Mouse (Mus musculus) hindbrain, embryonic 16.5 days (tissue): ENCODE data around the gene Dctpp1. TPM values are rescaled to one million over a fixed set of nuclear protein-coding genes. Genes with fewer than 3 reads are reported as not detected.
"Not testable (repeated sequence)": the region's sequence is repeated elsewhere in the genome, so short reads cannot be mapped to it uniquely, and the experiment has no call there.

Source experiments
- ATAC-seq: fragments of 200-750 bp; cut with Nextera tagmentation; 2 replicates; pipeline ENCODE4 v1.8.0; 2017; ENCODE audit warnings: moderate TSS enrichment, moderate library complexity
- H3K27ac ChIP-seq: fragments of 300-500 bp; sonication (generic); 2 replicates; pipeline ENCODE4 v1.5.1; 2014; ENCODE audit warnings: low read depth, mild to moderate bottlenecking, control low read depth, low read length, moderate library complexity
- H3K27me3 ChIP-seq: fragments of 300-500 bp; sonication (generic); replicated peaks from 2 replicates; pipeline ENCODE4 v1.6.1; 2014; ENCODE audit warnings: low read length; ENCODE audit not compliant: control insufficient read depth, insufficient read depth
- H3K36me3 ChIP-seq: fragments of 300-500 bp; sonication (generic); 2 replicates; pipeline ENCODE4 v1.6.1; 2014; ENCODE audit warnings: mild to moderate bottlenecking, low read length, moderate library complexity, mixed read lengths; ENCODE audit not compliant: control insufficient read depth, insufficient read depth
- H3K4me1 ChIP-seq: fragments of 300-500 bp; sonication (generic); 2 replicates; pipeline ENCODE4 v1.6.1; 2014; ENCODE audit warnings: low read depth, low read length; ENCODE audit not compliant: control insufficient read depth, insufficient read depth
- H3K4me2 ChIP-seq: fragments of 300-500 bp; sonication (generic); 2 replicates; pipeline ENCODE4 v1.6.1; 2014; ENCODE audit warnings: mild to moderate bottlenecking, low read length, control low read depth, moderate library complexity
- H3K4me3 ChIP-seq: fragments of 300-500 bp; sonication (generic); 2 replicates; pipeline ENCODE4 v1.5.1; 2014; ENCODE audit warnings: mild to moderate bottlenecking, low read length, control low read depth, moderate library complexity
- H3K9ac ChIP-seq: fragments of 300-500 bp; sonication (generic); 2 replicates; pipeline ENCODE4 v1.6.1; 2014; ENCODE audit warnings: low read depth, mild to moderate bottlenecking, control low read depth, low read length, moderate library complexity
- H3K9me3 ChIP-seq: fragments of 300-500 bp; sonication (generic); 2 replicates; pipeline ENCODE4 v1.6.1; 2014; ENCODE audit warnings: mild to moderate bottlenecking, low read length, moderate library complexity; ENCODE audit not compliant: control insufficient read depth
- WGBS: fragments of 180-500 bp; shearing (Covaris S2); extraction: QIAGEN DNeasy Blood & Tissue Kit; methylation state at CpG from one replicate; pipeline ENCODE4 v1.1.7; 2014; 5-methylcytosine and 5-hydroxymethylcytosine counted together
- polyA plus RNA-seq: library from polyadenylated mRNA; unstranded; fragments of >200 nt; fragmentation: Nextera tagmentation; extraction: Ambion mirVana; gene quantifications from 2 replicates; pipeline ENCODE4 v1.2.1, GENCODE M21; 2015

Dctpp1 gene
- polyA plus RNA-seq, 1 experiment from 2014 or later: 118 TPM

- ATAC-seq: no peak
- Histone ChIP-seq H3K27ac (peak overlapping the region; percentile 95), H3K4me2 (peak overlapping the region; percentile 97), H3K27me3 (no peaks in the 10 kb centered on the region), H3K4me3 (peak overlapping the region; percentile 67), H3K9me3 (no peaks in the 10 kb centered on the region), H3K4me1 (peaks cover 10% of the 10 kb centered on the region), H3K36me3 (peaks cover 2% of the 10 kb centered on the region; the same call in 1 of the 2 replicates), H3K9ac (peak overlapping the region; percentile 87)
- 25% methylated on average over 4 of the region's 4 CpGs for WGBS
Observed at GRCm38 (mm10) chr7:127255008-127255407, 5.5 kb downstream of the Dctpp1 start.

GRCm38 (mm10) chr7:127253821-127254769 lies 6.4 kb downstream of the Dctpp1 start:
- Histone ChIP-seq H3K27ac (peak overlapping the region; percentile 95), H3K4me2 (peak overlapping the region; percentile 97), H3K4me3 (peak overlapping the region; percentile 67), H3K27me3 (no peaks in the 10 kb centered on the region), H3K9me3 (no peaks in the 10 kb centered on the region), H3K4me1 (peaks cover 7% of the 10 kb centered on the region), H3K9ac (peak overlapping the region; percentile 87), H3K36me3 (peaks cover 7% of the 10 kb centered on the region; the same call in 1 of the 2 replicates)
- WGBS: under 1% methylated on average over 136 of the region's 136 CpGs
- peak; percentile 97 for ATAC-seq

GRCm38 (mm10) chr7:127253341-127253740 lies 7.2 kb downstream of the Dctpp1 start:
- Histone ChIP-seq H3K27me3 (no peaks in the 10 kb centered on the region), H3K36me3 (peaks cover 7% of the 10 kb centered on the region; the same call in 1 of the 2 replicates), H3K9ac (peak overlapping the region; percentile 87), H3K4me3 (peak overlapping the region; percentile 67), H3K4me1 (peaks cover 7% of the 10 kb centered on the region), H3K27ac (peak overlapping the region; percentile 95), H3K9me3 (no peaks in the 10 kb centered on the region), H3K4me2 (peak overlapping the region; percentile 97)
- WGBS: 78% methylated on average over 6 of the region's 6 CpGs
- no peak for ATAC-seq

- no peak overlapping the region for H3K27ac ChIP-seq
- WGBS: 93% methylated on average over 2 of the region's 2 CpGs
- H3K4me3 ChIP-seq: no peak overlapping the region
- H3K27me3 ChIP-seq: no peaks in the 10 kb centered on the region
- H3K4me2 ChIP-seq: no peak overlapping the region
- H3K9ac ChIP-seq: no peak overlapping the region
- peaks cover 7% of the 10 kb centered on the region; the same call in 1 of the 2 replicates for H3K36me3 ChIP-seq
- ATAC-seq: no peak
- H3K9me3 ChIP-seq: no peaks in the 10 kb centered on the region
- H3K4me1 ChIP-seq: peaks cover 7% of the 10 kb centered on the region
Observed at GRCm38 (mm10) chr7:127252414-127252813, 8.1 kb downstream of the Dctpp1 start.

- WGBS: 94% methylated on average over 8 of the region's 8 CpGs
- H3K27me3 ChIP-seq, H3K9ac ChIP-seq, H3K36me3 ChIP-seq, H3K9me3 ChIP-seq, H3K4me3 ChIP-seq, H3K4me2 ChIP-seq, ATAC-seq, H3K27ac ChIP-seq: not testable (repeated sequence)
- peaks cover 18% of the 10 kb centered on the region for H3K4me1 ChIP-seq
Observed at GRCm38 (mm10) chr7:127250511-127250910, 10.0 kb downstream of the Dctpp1 start.

- Histone ChIP-seq H3K4me3 (peak overlapping the region; percentile 93), H3K36me3 (peaks cover 4% of the 10 kb centered on the region; the same call in 1 of the 2 replicates), H3K4me2 (peak overlapping the region; percentile 94), H3K9ac (peak overlapping the region; percentile 98), H3K27me3 (no peaks in the 10 kb centered on the region), H3K27ac (peak overlapping the region; percentile 88), H3K9me3 (no peaks in the 10 kb centered on the region), H3K4me1 (peaks cover 17% of the 10 kb centered on the region)
- 14% methylated on average over 25 of the region's 33 CpGs for WGBS
- peak; percentile 75 for ATAC-seq
Observed at GRCm38 (mm10) chr7:127244658-127245510, 15.6 kb downstream of the Dctpp1 start.

- peaks cover 17% of the 10 kb centered on the region for H3K4me1 ChIP-seq
- H3K27ac ChIP-seq: peak within 1 kb of the TSS; percentile 88
- peak within 1 kb of the TSS; percentile 98 for H3K9ac ChIP-seq
- under 1% methylated on average over 44 of the region's 56 CpGs for WGBS
- peak within 1 kb of the TSS; percentile 94 for H3K4me2 ChIP-seq
- H3K27me3 ChIP-seq: no peaks in the 10 kb centered on the region
- H3K36me3 ChIP-seq: no peaks in the 10 kb centered on the region; the same call in 1 of the 2 replicates
- H3K9me3 ChIP-seq: no peaks in the 10 kb centered on the region
- peak; percentile 96 for ATAC-seq
- H3K4me3 ChIP-seq: peak within 1 kb of the TSS; percentile 93
Observed at GRCm38 (mm10) chr7:127243870-127244657, 16.4 kb downstream of the Dctpp1 start, which contains the start of gene Zfp771. Gene Zfp771 (plus strand): TSS chr7:127244274.

- H3K9ac ChIP-seq: no peak overlapping the region
- 37% methylated on average over 2 of the region's 2 CpGs for WGBS
- no peaks in the 10 kb centered on the region for H3K27me3 ChIP-seq
- H3K4me3 ChIP-seq: peak overlapping the region; percentile 93; the same call in 1 of the 2 replicates
- peaks cover 17% of the 10 kb centered on the region for H3K4me1 ChIP-seq
- H3K4me2 ChIP-seq: peak overlapping the region; percentile 94
- no peaks in the 10 kb centered on the region for H3K9me3 ChIP-seq
- H3K27ac ChIP-seq: no peak overlapping the region; the same call in none of the 2 replicates
- ATAC-seq: no peak
- H3K36me3 ChIP-seq: peaks cover 6% of the 10 kb centered on the region; the same call in 1 of the 2 replicates
Observed at GRCm38 (mm10) chr7:127243361-127243867, 17.1 kb downstream of the Dctpp1 start.
